Mouse (Mus musculus) MEL (cell line): ENCODE measurements at regions not wholly inside any gene's neighbourhood (a gene's known extent, or its start where the extent isn't known, plus 50 kb on each side); places are given as distances from the start of the nearest gene placed in this dataset.

Source experiments
- DNase-seq: peaks from one replicate; pipeline ENCODE4 v3.0.0; 2011; ENCODE audit warnings: low read depth, low spot score
- H3K27ac ChIP-seq: 2 replicates; pipeline ENCODE4 v1.5.1; 2012; ENCODE audit warnings: low read depth, mild to moderate bottlenecking, control low read depth, low read length, moderate library complexity; ENCODE audit not compliant: control insufficient read depth
- H3K27me3 ChIP-seq, 2 experiments: fragments of 150-350 bp in 1 of 2; sonication (generic) in 1 of 2; 2 replicates each; pipeline ENCODE4 v1.6.1; 2012; ENCODE audit warnings: low read length in 2 of 2, mild to moderate bottlenecking in 2 of 2, improper control_type of control experiment in 1 of 2, moderate library complexity in 1 of 2; ENCODE audit not compliant: insufficient read depth in 2 of 2, control insufficient read depth in 1 of 2
- H3K36me3 ChIP-seq, 2 experiments: 2 replicates each; pipeline ENCODE4 v1.6.1; 2012 to 2014; ENCODE audit warnings: low read length in 2 of 2, improper control_type of control experiment in 1 of 2, inconsistent platforms in 1 of 2, mild to moderate bottlenecking in 1 of 2; ENCODE audit not compliant: insufficient read depth in 2 of 2, control insufficient read depth in 1 of 2
- H3K4me1 ChIP-seq, 2 experiments: fragments of 150-350 bp in 1 of 2; sonication (generic) in 1 of 2; 2 replicates each; pipeline ENCODE4 v1.6.1; 2012; ENCODE audit warnings: low read length in 2 of 2, improper control_type of control experiment in 1 of 2, mild to moderate bottlenecking in 1 of 2; ENCODE audit not compliant: insufficient read depth in 2 of 2, control insufficient read depth in 1 of 2
- H3K4me3 ChIP-seq, 2 experiments: fragments of 150-350 bp in 1 of 2; sonication (generic) in 1 of 2; 2 replicates each; pipeline ENCODE4 v1.5.1; 2012; ENCODE audit warnings: low read depth in 2 of 2, low read length in 2 of 2, mild to moderate bottlenecking in 2 of 2, moderate library complexity in 2 of 2, control low read depth in 1 of 2, improper control_type of control experiment in 1 of 2; ENCODE audit not compliant: control insufficient read depth in 1 of 2, insufficient read depth in 1 of 2
- H3K79me2 ChIP-seq: 2 replicates; pipeline ENCODE4 v1.6.1; 2012; ENCODE audit warnings: mild to moderate bottlenecking, low read length, moderate library complexity; ENCODE audit not compliant: control insufficient read depth, poor library complexity, insufficient read depth
- H3K9ac ChIP-seq: 2 replicates; pipeline ENCODE4 v1.6.1; 2012; ENCODE audit warnings: low read depth, mild to moderate bottlenecking, control low read depth, low read length, moderate library complexity; ENCODE audit not compliant: control insufficient read depth, poor library complexity, severe bottlenecking
- H3K9me3 ChIP-seq: fragments of 150-350 bp; sonication (generic); replicated peaks from 2 replicates; pipeline ENCODE4 v1.6.1; 2012; ENCODE audit warnings: mild to moderate bottlenecking, low read length, improper control_type of control experiment, moderate library complexity; ENCODE audit not compliant: insufficient read depth
- CHD2 ChIP-seq: IDR thresholded peaks from 2 replicates; pipeline ENCODE4 v1.6.1; 2011; ENCODE audit warnings: low read length, improper control_type of control experiment
- ETS1 ChIP-seq: IDR thresholded peaks from 2 replicates; pipeline ENCODE4 v1.6.1; 2012; ENCODE audit warnings: low read depth, mild to moderate bottlenecking, inconsistent platforms, low read length, improper control_type of control experiment, moderate library complexity
- HCFC1 ChIP-seq: IDR thresholded peaks from 2 replicates; pipeline ENCODE4 v1.6.1; 2012; ENCODE audit warnings: low read depth, mild to moderate bottlenecking, inconsistent platforms, low read length, improper control_type of control experiment, moderate library complexity
- JUND ChIP-seq: IDR thresholded peaks from 2 replicates; pipeline ENCODE4 v1.6.1; 2011; ENCODE audit warnings: low read depth, mild to moderate bottlenecking, improper control_type of control experiment, low read length
- MAZ ChIP-seq: IDR thresholded peaks from 2 replicates; pipeline ENCODE4 v1.6.1; 2012; ENCODE audit warnings: low read depth, mild to moderate bottlenecking, inconsistent platforms, low read length, improper control_type of control experiment
- MXI1 ChIP-seq: IDR thresholded peaks from 2 replicates; pipeline ENCODE4 v1.6.1; 2011; ENCODE audit warnings: mild to moderate bottlenecking, low read depth, low read length, improper control_type of control experiment
- MYC ChIP-seq: IDR thresholded peaks from 2 replicates; pipeline ENCODE4 v1.6.1; 2011; ENCODE audit warnings: low read depth, mild to moderate bottlenecking, low read length, improper control_type of control experiment, moderate library complexity
- NRF1 ChIP-seq: IDR thresholded peaks from 2 replicates; pipeline ENCODE4 v1.6.1; 2014; ENCODE audit warnings: low read depth, mild to moderate bottlenecking, inconsistent platforms, low read length, improper control_type of control experiment, moderate library complexity; ENCODE audit not compliant: poor library complexity, insufficient read depth, severe bottlenecking
- POLR2AphosphoS2 ChIP-seq: IDR thresholded peaks from 2 replicates; pipeline ENCODE4 v1.6.1; 2011; ENCODE audit warnings: low read length, improper control_type of control experiment
- POLR2AphosphoS5 ChIP-seq: IDR thresholded peaks from 2 replicates; pipeline ENCODE4 v1.6.1; 2012; ENCODE audit warnings: low read depth, borderline replicate concordance, mild to moderate bottlenecking, inconsistent platforms, low read length, moderate library complexity, mixed read lengths
- RAD21 ChIP-seq: IDR thresholded peaks from 2 replicates; pipeline ENCODE4 v1.6.1; 2011; ENCODE audit warnings: mild to moderate bottlenecking, low read depth, low read length, improper control_type of control experiment
- TAL1 ChIP-seq: IDR thresholded peaks from 2 replicates; pipeline ENCODE4 v1.6.1; 2012; ENCODE audit warnings: mild to moderate bottlenecking, inconsistent platforms, low read length, moderate library complexity, mixed read lengths
- USF2 ChIP-seq, 2 experiments: IDR thresholded peaks; 2 replicates each; pipeline ENCODE4 v1.6.1; 2011 to 2012; ENCODE audit warnings: improper control_type of control experiment in 2 of 2, low read length in 2 of 2, borderline replicate concordance in 1 of 2, inconsistent platforms in 1 of 2, low read depth in 1 of 2, mild to moderate bottlenecking in 1 of 2; ENCODE audit not compliant: insufficient read depth in 1 of 2
- ZC3H11A ChIP-seq: IDR thresholded peaks from 2 replicates; pipeline ENCODE4 v1.6.1; 2012; ENCODE audit warnings: low read depth, mild to moderate bottlenecking, inconsistent platforms, low read length, improper control_type of control experiment

DNA sequence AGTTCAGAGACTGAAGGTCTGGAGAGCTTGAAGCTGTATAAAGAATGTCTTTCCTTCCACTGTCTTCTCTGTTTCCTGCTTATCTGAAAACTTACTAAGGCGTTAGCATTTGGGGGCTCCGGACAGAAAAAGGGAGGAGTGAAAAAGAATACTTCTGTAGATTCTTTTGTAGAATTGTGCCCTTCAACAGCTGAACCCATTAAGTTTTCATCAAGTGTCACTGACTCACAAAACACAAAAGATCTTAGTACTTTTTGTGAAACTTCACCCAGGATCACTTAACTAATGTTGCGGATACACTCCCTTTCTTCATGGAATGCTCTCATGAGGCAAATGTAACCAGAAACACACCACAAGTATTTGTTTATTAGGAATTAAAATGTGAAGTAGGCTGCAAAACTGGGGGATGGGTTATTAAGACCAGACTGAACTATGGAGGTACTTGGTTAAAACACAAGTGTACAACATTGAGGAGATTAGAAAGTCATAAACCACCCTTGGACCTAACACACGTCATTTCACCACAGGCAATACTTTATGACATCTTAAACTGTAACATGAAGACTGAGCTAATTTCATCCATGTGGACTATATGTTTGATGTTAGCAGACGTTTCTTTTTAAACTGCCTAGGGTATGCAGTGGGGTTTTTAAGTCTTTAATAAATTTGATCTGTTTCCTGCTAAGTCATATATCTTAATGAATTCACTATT lies 225.1 kb downstream of the Aldoart1 start:
- H3K36me3 ChIP-seq, result no peaks in the 10 kb centered on the region
- no peak overlapping the region for H3K27ac ChIP-seq
- H3K9ac ChIP-seq, result no peak overlapping the region
- H3K4me3 ChIP-seq, result no peak overlapping the region
- H3K9me3 ChIP-seq, result no peaks in the 10 kb centered on the region
- H3K27me3 ChIP-seq, result no peaks in the 10 kb centered on the region
- TF ChIP-seq ETS1 (no peak), TAL1 (no peak), MAZ (no peak), HCFC1 (no peak)
- no peaks in the 10 kb centered on the region for H3K4me1 ChIP-seq
- H3K79me2 ChIP-seq, result no peaks in the 10 kb centered on the region
- DNase-seq, result no peak

DNA sequence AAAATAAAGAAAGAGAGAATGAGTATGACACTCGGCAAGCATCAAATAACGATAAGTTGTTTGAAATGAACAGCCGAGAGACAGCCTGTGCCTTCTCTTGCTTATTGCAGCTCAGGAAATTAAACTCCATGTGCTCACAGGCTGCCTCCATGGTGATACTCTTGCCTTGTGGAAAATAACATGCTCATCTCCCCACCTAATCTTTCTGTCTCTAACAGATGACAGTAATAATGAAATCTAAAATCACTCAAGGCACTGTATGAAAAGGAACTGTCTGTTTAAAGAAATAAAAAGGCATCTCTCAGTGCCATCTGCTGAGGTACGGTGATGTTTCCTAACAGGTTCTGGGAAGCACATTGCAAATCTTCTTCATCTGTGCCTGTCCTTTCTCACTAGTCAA lies 247.3 kb downstream of the Aldoart1 start:
- no peak overlapping the region for H3K4me3 ChIP-seq
- no peak overlapping the region for H3K27ac ChIP-seq
- DNase-seq, result no peak
- H3K9me3 ChIP-seq, result no peaks in the 10 kb centered on the region
- no peak for TF ChIP-seq MYC
- no peak overlapping the region for H3K9ac ChIP-seq
- H3K27me3 ChIP-seq, result no peaks in the 10 kb centered on the region
- no peaks in the 10 kb centered on the region for H3K4me1 ChIP-seq
- no peaks in the 10 kb centered on the region for H3K79me2 ChIP-seq
- H3K36me3 ChIP-seq, result no peaks in the 10 kb centered on the region

DNA sequence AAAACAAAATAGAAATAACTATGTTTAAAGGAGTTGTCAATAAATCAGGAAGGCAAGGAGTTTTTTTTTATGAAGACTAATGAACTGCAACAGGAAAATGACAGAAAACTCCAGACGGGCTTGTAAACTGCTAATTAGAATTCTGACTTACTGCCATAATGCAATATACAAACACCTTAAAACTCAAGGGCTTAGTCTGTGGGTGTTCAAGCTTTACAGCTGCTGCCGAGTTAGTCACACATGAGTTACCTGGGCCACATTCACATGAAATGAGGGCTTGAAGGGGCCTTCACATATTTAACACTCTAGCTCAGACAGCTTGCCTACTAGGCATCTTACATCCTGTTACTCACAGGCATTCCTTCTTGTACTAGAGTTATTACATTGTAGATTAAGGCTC lies 256.9 kb downstream of the Aldoart1 start:
- no peak for DNase-seq
- H3K27ac ChIP-seq, result no peak overlapping the region
- H3K4me3 ChIP-seq, result no peak overlapping the region
- no peaks in the 10 kb centered on the region for H3K27me3 ChIP-seq
- no peaks in the 10 kb centered on the region for H3K79me2 ChIP-seq
- TF ChIP-seq JUND (no peak), NRF1 (no peak), RAD21 (no peak), POLR2AphosphoS5 (no peak), POLR2AphosphoS2 (no peak), ZC3H11A (no peak), MAZ (no peak), MXI1 (no peak), USF2 (IDR thresholded peaks at IDR 0.05; ENCODE audit: borderline replicate concordance in 1 of 2, insufficient read depth in 1 of 2, low read depth in 1 of 2, low read length in 2 of 2) (no peak), CHD2 (no peak)
- H3K9ac ChIP-seq, result no peak overlapping the region
- H3K4me1 ChIP-seq, result no peaks in the 10 kb centered on the region
- H3K36me3 ChIP-seq, result no peaks in the 10 kb centered on the region
- H3K9me3 ChIP-seq, result no peaks in the 10 kb centered on the region
